Mouse (Mus musculus) heart, postnatal 0 days (tissue): ENCODE measurements around the gene Cnfn. TPM values are rescaled to one million over a fixed set of nuclear protein-coding genes. Genes with fewer than 3 reads are reported as not detected.

ENCODE experiments used
- ATAC-seq: fragments of 200-750 bp; cut with Nextera tagmentation; 2 replicates; pipeline ENCODE4 v1.8.0; 2017; ENCODE audit warnings: low read depth, moderate number of reproducible peaks, moderate library complexity; ENCODE audit not compliant: insufficient read depth
- DNase-seq: peaks from one replicate; pipeline ENCODE4 v3.0.0-alpha.2; 2016; ENCODE audit warnings: low spot score
- H3K27ac ChIP-seq: fragments of 300-500 bp; sonication (generic); 2 replicates; pipeline ENCODE4 v1.5.1; 2014; ENCODE audit warnings: low read depth, mild to moderate bottlenecking
- H3K27me3 ChIP-seq: fragments of 300-500 bp; sonication (generic); 2 replicates; pipeline ENCODE4 v1.6.1; 2014; ENCODE audit warnings: low read length, mixed read lengths; ENCODE audit not compliant: control insufficient read depth, insufficient read depth
- H3K36me3 ChIP-seq: fragments of 300-500 bp; sonication (generic); replicated peaks from 2 replicates; pipeline ENCODE4 v1.6.1; 2014; ENCODE audit warnings: low read length, mixed read lengths; ENCODE audit not compliant: control insufficient read depth, insufficient read depth
- H3K4me1 ChIP-seq: fragments of 300-500 bp; sonication (generic); 2 replicates; pipeline ENCODE4 v1.6.1; 2014; ENCODE audit warnings: antibody characterized with exemption; ENCODE audit not compliant: control insufficient read depth, insufficient read depth
- H3K4me2 ChIP-seq: fragments of 300-500 bp; sonication (generic); 2 replicates; pipeline ENCODE4 v1.6.1; 2014; ENCODE audit warnings: low read depth, mild to moderate bottlenecking, low read length, moderate library complexity
- H3K4me3 ChIP-seq: fragments of 300-500 bp; sonication (generic); 2 replicates; pipeline ENCODE4 v1.5.1; 2014; ENCODE audit warnings: low read depth, low read length
- H3K9ac ChIP-seq: fragments of 300-500 bp; sonication (generic); replicated peaks from 2 replicates; pipeline ENCODE4 v1.6.1; 2014; ENCODE audit warnings: low read depth, low read length, mixed read lengths
- H3K9me3 ChIP-seq: fragments of 300-500 bp; sonication (generic); replicated peaks from 2 replicates; pipeline ENCODE4 v1.6.1; 2016; ENCODE audit warnings: low read length; ENCODE audit not compliant: control insufficient read depth
- CTCF ChIP-seq: IDR thresholded peaks from 2 replicates; pipeline ENCODE4 v1.5.1; 2016; ENCODE audit warnings: antibody characterized with exemption, control low read depth, low read depth
- EP300 ChIP-seq: IDR thresholded peaks from 2 replicates; pipeline ENCODE4 v1.6.1; 2016; ENCODE audit warnings: antibody characterized with exemption, low read depth
- WGBS: fragments of 180-500 bp; shearing (Covaris S2); extraction: QIAGEN DNeasy Blood & Tissue Kit; methylation state at CpG from one replicate; pipeline ENCODE4 v1.1.7; 2014; 5-methylcytosine and 5-hydroxymethylcytosine counted together
- polyA plus RNA-seq: library from polyadenylated mRNA; unstranded; fragments of >200 nt; fragmentation: Nextera tagmentation; extraction: Ambion mirVana; gene quantifications from 2 replicates; pipeline ENCODE4 v1.2.1, GENCODE M21; 2015
- total RNA-seq: library from RNA; depleted of rRNA; stranded (reverse); fragments of >200 nt; gene quantifications from 2 replicates; pipeline ENCODE4 v1.2.3, GENCODE M21; 2014; ENCODE audit warnings: low replicate concordance

Cnfn gene
- total and polyA plus RNA-seq, 2 experiments from 2014 or later, result not detected

DNA sequence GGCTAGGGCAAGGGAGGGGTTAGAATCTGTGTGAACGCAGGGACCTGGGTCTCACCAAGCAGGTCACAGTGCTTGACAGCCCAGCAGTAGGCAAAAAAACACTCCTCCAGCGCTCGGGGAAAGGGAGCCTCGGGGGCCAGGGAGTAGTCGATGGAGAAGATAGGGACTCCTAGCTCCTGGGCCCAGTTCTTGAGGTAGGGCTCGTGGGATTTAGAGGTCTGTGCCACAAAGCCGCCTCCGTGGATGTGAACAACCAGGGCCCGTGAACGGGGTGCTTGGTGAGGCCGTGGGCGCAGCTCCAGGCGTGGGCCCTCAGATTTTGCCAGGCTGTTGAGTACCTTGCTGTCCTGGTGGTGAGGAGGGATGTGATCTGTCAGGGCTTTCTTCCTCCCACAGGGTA lies 14.8 kb upstream of the Cnfn start:
- ATAC-seq, result no peak
- peaks cover 49% of the 10 kb centered on the region for H3K36me3 ChIP-seq
- H3K9me3 ChIP-seq, result no peaks in the 10 kb centered on the region
- DNase-seq, result no peak
- 86% methylated on average over 13 of the region's 13 CpGs for WGBS
- no peak overlapping the region for H3K4me3 ChIP-seq
- H3K27ac ChIP-seq, result no peak overlapping the region
- no peaks in the 10 kb centered on the region for H3K27me3 ChIP-seq
- peaks cover 40% of the 10 kb centered on the region for H3K4me1 ChIP-seq
- no peak overlapping the region for H3K4me2 ChIP-seq
- TF ChIP-seq CTCF, result no peak
- TF ChIP-seq EP300, result no peak
- no peak overlapping the region for H3K9ac ChIP-seq

DNA sequence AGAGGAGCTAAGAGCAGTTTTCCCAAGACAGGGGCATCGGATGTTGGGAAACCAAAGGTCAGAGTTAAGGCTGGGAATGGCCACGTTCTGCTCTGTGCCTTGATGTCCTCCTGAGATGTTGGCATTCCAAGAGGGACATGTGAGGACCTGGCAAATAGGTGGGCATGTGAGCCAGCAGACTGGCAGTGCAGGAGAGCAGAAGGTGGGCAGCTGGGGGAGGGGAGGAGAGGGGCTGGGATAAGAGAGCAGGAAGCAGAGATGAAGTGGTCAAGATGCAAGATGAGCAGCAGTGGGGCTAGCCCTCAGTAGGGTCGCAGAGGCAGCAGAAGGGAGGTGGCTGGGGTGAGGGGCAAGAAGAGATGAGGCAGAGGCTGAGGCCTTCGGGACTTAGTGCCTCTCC lies 14.4 kb upstream of the Cnfn start:
- TF ChIP-seq CTCF (no peak), EP300 (no peak)
- Histone ChIP-seq H3K9ac (no peak overlapping the region), H3K27ac (no peak overlapping the region), H3K4me3 (no peak overlapping the region), H3K4me1 (peaks cover 37% of the 10 kb centered on the region), H3K36me3 (peaks cover 49% of the 10 kb centered on the region), H3K4me2 (no peak overlapping the region), H3K27me3 (no peaks in the 10 kb centered on the region), H3K9me3 (no peaks in the 10 kb centered on the region)
- no peak for ATAC-seq
- DNase-seq, result no peak
- WGBS, result 77% methylated on average over 4 of the region's 4 CpGs

DNA sequence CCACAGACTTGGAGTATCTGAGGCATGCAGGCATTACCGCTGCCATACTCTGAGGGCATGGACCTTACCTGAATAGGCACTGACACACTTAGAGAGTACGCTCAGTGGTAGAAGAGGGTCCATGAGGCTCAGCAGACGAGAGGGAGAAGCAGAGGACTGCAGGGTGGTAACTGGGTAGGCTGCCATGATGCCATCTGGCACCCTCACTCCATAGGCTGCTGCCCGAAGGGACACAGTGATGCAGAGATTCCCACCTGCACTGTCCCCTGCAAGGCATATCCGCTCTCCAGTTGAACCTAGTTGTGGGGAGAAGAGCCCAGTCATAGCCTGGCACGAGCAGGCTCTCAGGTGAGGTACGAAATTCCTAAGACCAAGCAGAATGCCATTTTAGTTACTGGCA lies 13.9 kb upstream of the Cnfn start:
- peaks cover 48% of the 10 kb centered on the region for H3K36me3 ChIP-seq
- ATAC-seq (no peak), DNase-seq (no peak)
- 90% methylated on average over 7 of the region's 7 CpGs for WGBS
- no peak overlapping the region for H3K4me3 ChIP-seq
- no peak overlapping the region for H3K4me2 ChIP-seq
- H3K9ac ChIP-seq, result no peak overlapping the region
- TF ChIP-seq EP300 (no peak), CTCF (no peak)
- H3K9me3 ChIP-seq, result no peaks in the 10 kb centered on the region
- H3K27ac ChIP-seq, result no peak overlapping the region
- no peaks in the 10 kb centered on the region for H3K27me3 ChIP-seq
- peaks cover 37% of the 10 kb centered on the region for H3K4me1 ChIP-seq

DNA sequence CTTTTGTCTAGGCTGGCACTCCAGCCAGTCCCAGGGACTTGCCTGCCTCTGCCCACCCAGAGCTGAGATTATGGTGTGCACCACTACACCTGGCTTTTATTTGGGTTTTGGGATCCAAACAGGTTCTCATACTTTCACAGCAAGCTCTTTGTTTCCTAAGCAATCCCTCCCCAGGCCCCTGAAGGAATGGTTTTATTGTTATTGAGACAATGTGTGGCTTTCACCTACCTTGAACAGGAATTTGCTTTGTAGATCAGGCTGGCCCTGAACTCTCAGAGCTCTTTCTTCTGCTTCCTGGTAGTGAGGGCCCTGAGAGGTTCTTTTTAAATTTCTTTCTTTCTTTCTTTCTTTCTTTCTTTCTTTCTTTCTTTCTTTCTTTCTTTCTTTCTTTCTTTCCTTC lies 13.0 kb upstream of the Cnfn start:
- no peak overlapping the region for H3K4me3 ChIP-seq
- H3K9me3 ChIP-seq, result no peaks in the 10 kb centered on the region
- no peak overlapping the region for H3K4me2 ChIP-seq
- ATAC-seq (no peak), DNase-seq (no peak)
- peaks cover 28% of the 10 kb centered on the region for H3K4me1 ChIP-seq
- TF ChIP-seq CTCF (no peak), EP300 (no peak)
- H3K27ac ChIP-seq, result no peak overlapping the region
- peaks cover 40% of the 10 kb centered on the region for H3K36me3 ChIP-seq
- H3K27me3 ChIP-seq, result no peaks in the 10 kb centered on the region
- H3K9ac ChIP-seq, result no peak overlapping the region

DNA sequence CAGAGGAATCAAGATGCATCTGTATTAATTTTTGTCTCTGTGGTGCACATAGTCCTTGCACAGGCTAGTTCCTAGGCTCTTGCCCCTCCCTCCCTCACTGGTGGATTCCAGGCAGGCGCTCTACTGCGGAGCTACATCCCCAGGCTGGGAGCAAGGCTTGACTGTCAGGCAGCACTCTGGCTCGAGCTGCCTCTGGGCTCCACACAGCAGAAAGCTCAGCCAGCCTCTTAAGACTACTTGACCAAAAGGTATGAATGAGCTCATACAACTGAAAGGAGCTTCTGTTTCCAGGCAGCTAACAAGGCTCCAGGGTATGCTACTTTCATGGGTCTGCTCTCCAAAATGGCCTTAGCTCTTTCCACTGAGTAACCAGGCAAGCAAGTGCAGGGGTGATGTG lies 11.8 kb upstream of the Cnfn start:
- DNase-seq (no peak), ATAC-seq (no peak)
- H3K9ac ChIP-seq, result no peak overlapping the region
- H3K4me3 ChIP-seq, result no peak overlapping the region
- H3K9me3 ChIP-seq, result no peaks in the 10 kb centered on the region
- WGBS, result 46% methylated on average over 3 of the region's 3 CpGs
- peaks cover 35% of the 10 kb centered on the region for H3K36me3 ChIP-seq
- no peak overlapping the region for H3K27ac ChIP-seq
- TF ChIP-seq EP300, result no peak
- TF ChIP-seq CTCF, result no peak
- peaks cover 25% of the 10 kb centered on the region for H3K4me1 ChIP-seq
- H3K27me3 ChIP-seq, result no peaks in the 10 kb centered on the region
- H3K4me2 ChIP-seq, result no peak overlapping the region

DNA sequence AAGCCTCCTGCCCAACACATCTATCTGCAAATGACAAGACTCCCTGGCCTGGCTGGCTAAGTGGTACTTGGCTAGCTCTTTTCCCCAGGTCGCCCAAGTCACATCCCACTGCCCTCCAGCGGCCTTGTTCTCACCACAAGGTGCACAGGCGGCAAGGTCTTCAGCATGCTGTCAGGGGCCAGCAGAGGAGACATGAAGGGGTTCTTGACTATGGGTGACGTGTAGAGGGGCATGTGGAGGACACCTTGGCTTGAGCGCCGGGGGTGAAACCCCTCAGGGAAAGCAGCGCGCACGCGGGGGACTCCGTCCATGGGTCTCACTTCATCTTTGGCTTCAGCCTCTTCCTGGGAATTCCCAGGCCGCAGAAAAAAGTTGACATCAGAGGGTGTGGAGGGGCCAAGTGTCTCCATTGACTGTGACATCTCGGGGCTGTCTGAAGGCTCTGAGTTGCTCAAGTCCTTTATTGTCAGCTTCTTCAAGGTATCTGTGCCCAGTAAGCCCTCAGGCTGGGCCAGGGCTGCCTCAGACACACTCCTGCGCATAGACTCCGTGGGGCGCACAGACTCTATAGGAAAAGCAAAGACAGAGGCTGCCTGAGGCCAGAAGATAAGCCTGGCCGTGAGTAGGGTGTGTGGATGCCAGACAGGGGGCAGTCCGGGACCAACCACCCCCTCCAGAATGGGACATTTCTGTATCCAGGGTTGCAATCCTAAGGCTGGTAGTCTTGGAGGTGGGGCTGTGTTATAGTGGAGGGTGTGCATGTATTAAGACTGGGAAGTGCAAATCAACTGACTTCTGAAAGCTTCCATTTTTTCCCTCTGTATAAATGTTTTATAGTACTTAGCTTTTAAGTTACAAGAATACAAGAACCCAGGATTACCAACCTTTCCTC lies 11.1 kb upstream of the Cnfn start:
- TF ChIP-seq CTCF, result no peak
- no peak for TF ChIP-seq EP300
- Histone ChIP-seq H3K4me3 (peak overlapping the region; percentile 32; the same call in 1 of the 2 replicates), H3K27ac (peak overlapping the region; percentile 66; the same call in 1 of the 2 replicates), H3K4me1 (peaks cover 19% of the 10 kb centered on the region), H3K9ac (peak overlapping the region; percentile 45), H3K9me3 (no peaks in the 10 kb centered on the region), H3K27me3 (no peaks in the 10 kb centered on the region), H3K36me3 (peaks cover 32% of the 10 kb centered on the region), H3K4me2 (peak overlapping the region; percentile 70)
- DNase-seq (no peak), ATAC-seq (no peak)
- WGBS, result 54% methylated on average over 18 of the region's 18 CpGs
